Mouse (Mus musculus) heart, embryonic 15.5 days (tissue): Measurements from ENCODE around the gene Naa10. TPM values are rescaled to one million over a fixed set of nuclear protein-coding genes. Genes with fewer than 3 reads are reported as not detected.

Experiments
- ATAC-seq: fragments of 200-750 bp; cut with Nextera tagmentation; replicated peaks from 2 replicates; pipeline ENCODE4 v1.8.0; 2017; ENCODE audit warnings: low read depth, moderate TSS enrichment; ENCODE audit not compliant: insufficient number of reproducible peaks, insufficient read depth, low FRiP score
- H3K27ac ChIP-seq: fragments of 300-500 bp; sonication (generic); 2 replicates; pipeline ENCODE4 v1.5.1; 2015; ENCODE audit warnings: mild to moderate bottlenecking, inconsistent platforms
- H3K27me3 ChIP-seq: fragments of 300-500 bp; sonication (generic); 2 replicates; pipeline ENCODE4 v1.6.1; 2015; ENCODE audit warnings: inconsistent platforms
- H3K36me3 ChIP-seq: fragments of 300-500 bp; sonication (generic); 2 replicates; pipeline ENCODE4 v1.6.1; 2015; ENCODE audit warnings: mild to moderate bottlenecking, inconsistent platforms
- H3K4me1 ChIP-seq: fragments of 300-500 bp; sonication (generic); replicated peaks from 2 replicates; pipeline ENCODE4 v1.6.1; 2015; ENCODE audit warnings: inconsistent platforms
- H3K4me2 ChIP-seq: fragments of 300-500 bp; sonication (generic); 2 replicates; pipeline ENCODE4 v1.6.1; 2015; ENCODE audit warnings: inconsistent platforms, mild to moderate bottlenecking, moderate library complexity
- H3K4me3 ChIP-seq: fragments of 300-500 bp; sonication (generic); 2 replicates; pipeline ENCODE4 v1.5.1; 2015; ENCODE audit warnings: mild to moderate bottlenecking, inconsistent platforms
- H3K9ac ChIP-seq: fragments of 300-500 bp; sonication (generic); 2 replicates; pipeline ENCODE4 v1.6.1; 2015; ENCODE audit warnings: mild to moderate bottlenecking, inconsistent platforms
- H3K9me3 ChIP-seq: fragments of 300-500 bp; sonication (generic); replicated peaks from 2 replicates; pipeline ENCODE4 v1.6.1; 2016; ENCODE audit warnings: inconsistent platforms
- WGBS: fragments of 180-500 bp; shearing (Covaris S2); methylation state at CpG from one replicate; pipeline ENCODE4 v1.1.7; 2015; ENCODE audit warnings: mixed read lengths; 5-methylcytosine and 5-hydroxymethylcytosine counted together
- polyA plus RNA-seq: library from polyadenylated mRNA; unstranded; fragments of >200 nt; fragmentation: Nextera tagmentation; extraction: Ambion mirVana; gene quantifications from 2 replicates; pipeline ENCODE4 v1.2.1, GENCODE M21; 2015

The Naa10 gene
- polyA plus RNA-seq: 84.5 and 90.5 TPM in 2 replicates

DNA sequence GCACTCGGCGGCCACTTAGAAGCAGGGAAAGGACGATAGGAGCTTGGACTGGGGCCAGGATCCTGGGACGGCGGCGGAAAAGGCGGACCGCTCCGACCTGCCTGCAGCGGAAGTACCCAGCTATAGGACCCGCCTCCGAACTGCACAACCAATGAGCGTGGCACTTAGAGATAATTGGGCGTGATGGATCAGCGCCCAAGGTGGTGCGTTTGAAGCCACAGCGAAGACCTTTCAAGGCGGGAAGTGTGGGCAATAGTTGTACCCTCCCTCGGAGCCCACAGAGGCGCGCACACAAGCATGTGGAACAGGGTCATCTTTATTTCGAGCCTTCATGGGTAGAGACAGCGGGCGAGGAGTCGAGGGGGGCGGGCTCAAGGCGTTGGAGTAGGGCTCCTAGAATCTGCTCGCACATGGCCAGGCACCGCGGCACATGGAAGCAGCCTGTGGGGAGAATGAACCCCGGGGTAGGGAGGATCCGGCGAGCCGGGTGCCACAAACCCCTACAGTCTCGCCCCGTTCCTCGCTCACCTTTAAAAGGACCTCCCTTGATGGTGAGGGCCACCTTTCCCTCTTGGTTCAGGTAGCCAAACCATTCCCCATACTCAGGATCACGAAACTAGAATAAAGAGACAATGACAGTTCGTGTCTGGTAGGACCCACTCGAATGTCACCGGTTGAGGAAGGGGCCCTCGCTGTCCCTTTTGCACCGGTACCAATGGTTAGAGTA lies at the start of gene Naa10, which contains the start of gene Arhgap4:
Gene Naa10 (minus strand): TSS at position 122 of the 727 bp plus-strand sequence.
Gene Arhgap4 (minus strand): TSS at position 48 of the 727 bp plus-strand sequence.
- Histone ChIP-seq H3K4me3 (peak within 1 kb of the TSS; percentile 60), H3K9me3 (no peaks in the 10 kb centered on the region), H3K9ac (peak within 1 kb of the TSS; percentile 64), H3K27ac (peak within 1 kb of the TSS; percentile 85), H3K27me3 (no peaks in the 10 kb centered on the region), H3K4me2 (peak within 1 kb of the TSS; percentile 79), H3K4me1 (peaks cover 3% of the 10 kb centered on the region), H3K36me3 (peaks cover 6% of the 10 kb centered on the region; the same call in 1 of the 2 replicates)
- 12% methylated on average over 42 of the region's 43 CpGs for WGBS
- ATAC-seq: peak; percentile 94

GRCm38 (mm10) chrX:73970781-73971180 lies 49.0 kb upstream of the Naa10 start:
- H3K9me3 ChIP-seq: no peaks in the 10 kb centered on the region
- H3K4me3 ChIP-seq: no peak overlapping the region
- no peak overlapping the region for H3K9ac ChIP-seq
- no peaks in the 10 kb centered on the region for H3K36me3 ChIP-seq
- no peak for ATAC-seq
- no peaks in the 10 kb centered on the region for H3K4me1 ChIP-seq
- H3K27me3 ChIP-seq: 0 out of 2 replicates have a peak, but pooled peaks cover 5% of the 10 kb centered on the region
- no peak overlapping the region for H3K27ac ChIP-seq
- no peak overlapping the region for H3K4me2 ChIP-seq

DNA sequence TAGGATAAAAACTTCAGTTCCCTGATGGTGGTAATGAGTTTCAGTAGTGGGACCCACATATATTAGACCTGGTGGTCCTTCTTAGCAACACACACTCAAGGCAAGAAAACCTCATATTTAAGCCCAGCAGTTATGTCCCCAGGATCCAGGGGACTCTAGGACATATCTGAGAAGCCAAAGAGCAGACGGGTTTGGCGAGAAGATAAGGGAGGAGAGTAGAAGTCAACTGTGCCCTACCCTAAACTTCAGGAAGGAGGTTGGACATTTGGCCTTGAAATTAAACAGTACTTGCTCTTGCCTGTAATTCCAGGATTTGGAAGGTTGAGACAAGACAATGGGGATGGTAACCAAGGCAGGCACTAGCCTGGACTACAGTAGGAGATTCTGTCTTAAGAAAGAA lies 48.0 kb upstream of the Naa10 start:
- WGBS: 58% methylated on average over 2 of the region's 2 CpGs
- Histone ChIP-seq H3K27ac (no peak overlapping the region), H3K9ac (no peak overlapping the region), H3K9me3 (no peaks in the 10 kb centered on the region), H3K27me3 (0 out of 2 replicates have a peak, but pooled peaks cover 5% of the 10 kb centered on the region), H3K4me1 (peaks cover under 1% of the 10 kb centered on the region), H3K4me3 (no peak overlapping the region), H3K4me2 (no peak overlapping the region), H3K36me3 (no peaks in the 10 kb centered on the region)
- ATAC-seq: no peak

DNA sequence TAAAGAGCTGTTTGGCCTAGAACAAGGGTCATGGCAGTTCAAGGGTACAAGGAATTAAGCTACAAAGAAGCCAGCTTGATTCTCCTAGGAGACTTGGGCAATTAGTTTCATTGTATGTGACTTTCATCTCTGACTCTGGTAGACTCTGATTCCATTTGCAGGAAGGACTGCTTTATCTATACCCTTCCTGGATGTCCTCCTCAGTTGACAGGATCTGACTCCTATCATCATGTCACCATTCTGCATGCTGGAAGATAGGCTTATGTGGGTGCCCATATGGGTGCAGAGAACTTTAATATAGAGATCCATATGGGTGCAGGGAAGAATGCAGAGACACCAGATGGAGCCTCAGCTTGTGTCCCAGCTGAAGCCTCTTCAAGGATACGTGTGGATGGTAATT lies 47.4 kb upstream of the Naa10 start:
- no peaks in the 10 kb centered on the region for H3K36me3 ChIP-seq
- H3K4me2 ChIP-seq: no peak overlapping the region
- H3K27me3 ChIP-seq: 0 out of 2 replicates have a peak, but pooled peaks cover 5% of the 10 kb centered on the region
- no peaks in the 10 kb centered on the region for H3K9me3 ChIP-seq
- H3K27ac ChIP-seq: no peak overlapping the region
- no peak for ATAC-seq
- no peak overlapping the region for H3K4me3 ChIP-seq
- no peak overlapping the region for H3K9ac ChIP-seq
- peaks cover 6% of the 10 kb centered on the region for H3K4me1 ChIP-seq
- WGBS: 74% methylated on average over 1 of the region's 1 CpGs

GRCm38 (mm10) chrX:73967177-73968075 lies 45.7 kb upstream of the Naa10 start:
- H3K4me3 ChIP-seq: peak overlapping the region; percentile 78
- peaks cover 23% of the 10 kb centered on the region for H3K4me1 ChIP-seq
- H3K9ac ChIP-seq: peak overlapping the region; percentile 72
- H3K27ac ChIP-seq: peak overlapping the region; percentile 99
- H3K9me3 ChIP-seq: no peaks in the 10 kb centered on the region
- H3K27me3 ChIP-seq: 0 out of 2 replicates have a peak, but pooled peaks cover 5% of the 10 kb centered on the region
- H3K36me3 ChIP-seq: no peaks in the 10 kb centered on the region
- WGBS: 10% methylated on average over 56 of the region's 60 CpGs
- H3K4me2 ChIP-seq: peak overlapping the region; percentile 58
- ATAC-seq: peak; percentile 86

- peaks cover 26% of the 10 kb centered on the region for H3K4me1 ChIP-seq
- peak within 1 kb of the TSS; percentile 78 for H3K4me3 ChIP-seq
- H3K27ac ChIP-seq: peak within 1 kb of the TSS; percentile 99
- peak; percentile 74 for ATAC-seq
- 0 out of 2 replicates have a peak, but pooled peaks cover 5% of the 10 kb centered on the region for H3K27me3 ChIP-seq
- WGBS: 12% methylated on average over 58 of the region's 58 CpGs
- H3K36me3 ChIP-seq: no peaks in the 10 kb centered on the region
- H3K9ac ChIP-seq: peak within 1 kb of the TSS; percentile 72
- peak within 1 kb of the TSS; percentile 63 for H3K4me2 ChIP-seq
- no peaks in the 10 kb centered on the region for H3K9me3 ChIP-seq
These were observed 44.8 kb upstream of the Naa10 start, which contains the start of gene Hcfc1 for GRCm38 (mm10) chrX:73966248-73967176. TSS of gene Hcfc1 (minus strand) at chrX:73966357.

DNA sequence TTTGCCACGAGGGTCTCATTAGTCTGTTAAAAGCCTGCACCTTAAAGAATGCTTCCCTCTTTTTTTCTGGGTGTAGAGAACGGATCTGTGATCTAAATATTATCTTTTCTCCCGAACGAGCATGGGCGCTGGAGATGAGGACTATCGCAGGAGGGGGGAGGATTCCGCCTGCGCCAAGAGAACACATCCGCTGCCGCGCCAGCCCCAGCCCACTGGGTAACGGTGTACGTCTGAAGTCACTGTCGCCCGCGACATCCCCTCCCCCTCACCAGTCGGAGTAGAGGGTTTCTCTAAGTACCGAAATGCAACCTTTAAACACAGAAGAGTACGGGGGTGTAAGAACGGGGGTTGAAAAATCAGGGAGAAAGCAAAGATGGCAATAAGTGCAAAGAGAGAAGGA lies 43.6 kb upstream of the Naa10 start:
- H3K9me3 ChIP-seq: no peaks in the 10 kb centered on the region
- H3K4me1 ChIP-seq: peaks cover 26% of the 10 kb centered on the region
- peak overlapping the region; percentile 72 for H3K9ac ChIP-seq
- no peak for ATAC-seq
- WGBS: 18% methylated on average over 20 of the region's 20 CpGs
- H3K27me3 ChIP-seq: 0 out of 2 replicates have a peak, but pooled peaks cover 5% of the 10 kb centered on the region
- H3K4me3 ChIP-seq: peak overlapping the region; percentile 78
- no peaks in the 10 kb centered on the region for H3K36me3 ChIP-seq
- peak overlapping the region; percentile 63 for H3K4me2 ChIP-seq
- H3K27ac ChIP-seq: peak overlapping the region; percentile 99

DNA sequence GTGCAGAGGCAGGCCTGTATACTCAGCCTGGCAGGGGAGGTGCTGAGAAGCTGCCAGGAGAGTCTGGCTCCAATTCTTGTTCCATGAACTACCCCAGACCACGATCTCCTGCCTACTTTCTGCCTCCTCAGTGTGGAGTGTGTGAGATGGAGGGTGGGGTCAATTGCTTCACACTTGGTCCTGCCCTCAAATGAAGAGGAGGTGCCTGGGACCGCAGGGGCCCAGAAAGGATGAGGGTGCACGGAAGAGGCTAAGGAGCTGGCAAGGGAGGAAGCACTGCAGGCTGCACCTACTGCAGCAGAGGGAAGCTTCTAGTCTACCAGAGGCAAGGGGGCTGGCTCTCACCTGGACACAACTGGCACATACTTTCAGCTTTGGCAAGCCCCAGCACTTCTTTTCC lies 42.6 kb upstream of the Naa10 start:
- Histone ChIP-seq H3K9ac (peak overlapping the region; percentile 72; the same call in 1 of the 2 replicates), H3K36me3 (no peaks in the 10 kb centered on the region; the same call in 1 of the 2 replicates), H3K27me3 (0 out of 2 replicates have a peak, but pooled peaks cover 5% of the 10 kb centered on the region), H3K4me3 (peak overlapping the region; percentile 78), H3K9me3 (no peaks in the 10 kb centered on the region), H3K4me2 (peak overlapping the region; percentile 63), H3K4me1 (peaks cover 26% of the 10 kb centered on the region), H3K27ac (peak overlapping the region; percentile 99; the same call in 1 of the 2 replicates)
- ATAC-seq: no peak
- WGBS: 42% methylated on average over 3 of the region's 3 CpGs

DNA sequence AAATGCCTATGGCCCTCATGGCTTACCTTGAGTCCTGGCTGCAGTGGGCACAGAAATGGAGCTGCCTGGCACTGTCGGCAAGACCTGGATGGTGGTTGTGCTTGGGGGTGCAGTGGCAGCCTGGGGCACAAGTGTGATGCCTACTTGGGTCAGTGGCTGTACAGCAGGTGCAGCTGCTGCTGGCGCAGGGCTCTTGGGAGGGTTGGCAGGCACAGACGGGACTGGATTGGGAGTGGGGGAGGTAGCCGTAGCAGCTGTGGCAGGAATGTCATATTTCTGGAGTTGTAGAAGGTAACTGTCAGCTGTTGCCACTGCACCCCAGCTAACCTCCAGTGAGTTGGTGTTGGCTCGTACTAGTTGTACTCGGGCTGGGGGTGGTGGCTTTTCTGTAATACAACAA lies 33.2 kb upstream of the Naa10 start:
- H3K9me3 ChIP-seq: no peaks in the 10 kb centered on the region
- H3K27me3 ChIP-seq: no peaks in the 10 kb centered on the region
- H3K36me3 ChIP-seq: peaks cover 75% of the 10 kb centered on the region
- H3K9ac ChIP-seq: no peak overlapping the region
- H3K4me3 ChIP-seq: no peak overlapping the region
- H3K4me2 ChIP-seq: no peak overlapping the region
- 88% methylated on average over 6 of the region's 6 CpGs for WGBS
- H3K4me1 ChIP-seq: no peaks in the 10 kb centered on the region
- no peak for ATAC-seq
- H3K27ac ChIP-seq: no peak overlapping the region

DNA sequence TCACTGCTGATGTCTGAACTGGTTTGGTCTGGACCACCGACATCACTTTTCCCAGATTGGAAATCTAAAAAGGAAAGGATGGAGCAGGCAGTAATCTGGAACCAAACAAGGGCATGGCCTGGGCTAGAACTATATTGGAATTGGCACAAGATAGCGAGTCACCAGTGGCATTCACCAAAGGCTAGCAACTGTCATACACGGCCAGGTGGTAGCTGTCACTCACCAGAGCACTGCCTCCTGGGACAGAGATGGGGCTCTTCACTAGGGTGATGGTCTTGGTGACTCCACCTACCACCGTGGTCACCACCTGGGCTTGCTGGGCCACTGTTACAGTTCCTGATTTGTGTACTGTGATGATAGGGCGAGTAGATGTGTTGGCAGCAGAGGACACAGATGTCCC lies 30.9 kb upstream of the Naa10 start:
- Histone ChIP-seq H3K27ac (no peak overlapping the region), H3K9me3 (no peaks in the 10 kb centered on the region), H3K36me3 (peaks cover 70% of the 10 kb centered on the region), H3K4me1 (no peaks in the 10 kb centered on the region), H3K4me3 (no peak overlapping the region), H3K27me3 (no peaks in the 10 kb centered on the region), H3K9ac (no peak overlapping the region), H3K4me2 (no peak overlapping the region)
- WGBS: 81% methylated on average over 5 of the region's 5 CpGs
- no peak for ATAC-seq
